Mouse (Mus musculus) layer of hippocampus, adult 2 months (tissue): ENCODE measurements around the gene Ptprs. TPM values are rescaled to one million over a fixed set of nuclear protein-coding genes. Genes with fewer than 3 reads are reported as not detected.

ENCODE experiments used
- DNase-seq, 2 experiments: peaks; one replicate each; pipeline ENCODE4 v3.0.0; 2022; ENCODE audit warnings: low spot score in 2 of 2
- H3K27ac ChIP-seq: fragments of 200-600 bp; 2 replicates; pipeline ENCODE4 v1.8.1; 2022
- H3K4me3 ChIP-seq: fragments of 200-600 bp; 2 replicates; pipeline ENCODE4 v1.8.1; 2022; ENCODE audit warnings: mild to moderate bottlenecking
- CTCF ChIP-seq: fragments of 200-600 bp; conservative IDR thresholded peaks from 2 replicates; pipeline ENCODE4 v1.8.1; 2022; ENCODE audit warnings: antibody characterized with exemption, mild to moderate bottlenecking, moderate library complexity
- total RNA-seq, 2 experiments: library from RNA; stranded (reverse); gene quantifications; 2 replicates each; pipeline ENCODE4 v1.2.3; 2021

Ptprs gene
- total RNA-seq, 2 experiments from 2014 or later, result 666 to 670 TPM

DNA sequence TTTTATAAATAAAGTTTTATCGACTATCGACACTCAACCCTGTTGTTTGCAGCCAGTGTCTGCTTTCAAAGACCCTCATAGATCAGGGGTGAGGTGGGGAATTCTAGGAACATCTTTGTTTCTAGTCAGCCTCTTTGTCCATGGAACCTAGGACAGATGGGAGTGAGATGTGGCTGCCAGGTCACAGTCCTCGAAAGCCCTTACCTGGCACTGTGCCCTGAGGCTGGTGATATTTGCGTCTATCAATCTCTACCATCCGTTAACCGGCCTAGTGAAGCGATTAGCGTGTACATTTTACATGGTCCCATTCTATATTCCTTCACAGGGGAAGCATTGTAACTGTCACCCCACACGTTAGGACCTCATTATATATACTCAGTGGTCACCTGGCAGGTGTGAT lies 9.6 kb upstream of the Ptprs start:
- Histone ChIP-seq H3K27ac (no peak overlapping the region), H3K4me3 (no peak overlapping the region)
- no peak for DNase-seq
- TF ChIP-seq CTCF, result no peak

DNA sequence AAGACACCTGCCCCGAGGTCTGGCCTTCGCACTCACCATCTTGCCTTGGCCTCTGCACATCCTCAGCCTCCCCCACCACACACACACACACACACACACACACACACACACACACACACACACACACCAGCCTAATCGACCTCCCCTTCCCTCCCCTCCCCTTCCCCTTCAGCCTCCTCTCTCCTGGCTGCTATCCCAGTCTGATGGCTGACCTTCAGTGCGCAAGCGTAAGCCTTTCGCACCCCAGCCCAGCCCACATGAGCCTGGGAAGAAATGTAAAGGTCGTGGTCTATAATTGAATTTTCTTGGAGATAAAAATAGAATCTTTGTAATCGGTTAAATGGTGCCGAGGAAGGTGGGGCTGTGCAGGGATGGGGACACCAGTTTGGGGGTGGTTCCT lies 8.8 kb upstream of the Ptprs start:
- Histone ChIP-seq H3K27ac (no peak overlapping the region), H3K4me3 (no peak overlapping the region)
- DNase-seq, result no peak
- TF ChIP-seq CTCF, result no peak

DNA sequence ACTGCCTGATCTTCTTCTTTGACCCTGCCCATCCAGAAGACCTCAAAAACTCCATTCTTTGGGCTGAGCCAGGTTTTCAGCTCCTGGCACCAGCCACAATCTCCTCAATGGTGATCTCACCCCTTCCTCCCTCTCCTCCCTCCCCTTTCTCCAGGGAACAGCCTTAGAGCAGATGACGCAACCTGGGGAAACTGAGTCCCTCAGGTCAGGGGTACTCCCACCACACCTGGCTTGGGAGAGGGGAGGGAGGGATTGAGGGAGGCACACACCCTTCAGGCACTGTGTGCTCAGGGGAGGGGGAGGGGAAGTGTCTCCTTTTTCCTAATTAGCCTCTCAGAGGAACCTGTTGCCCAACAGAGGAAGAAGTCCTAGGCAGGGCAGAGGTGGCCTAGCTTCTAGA lies 6.4 kb upstream of the Ptprs start:
- no peak for DNase-seq
- no peak overlapping the region for H3K27ac ChIP-seq
- TF ChIP-seq CTCF, result no peak

DNA sequence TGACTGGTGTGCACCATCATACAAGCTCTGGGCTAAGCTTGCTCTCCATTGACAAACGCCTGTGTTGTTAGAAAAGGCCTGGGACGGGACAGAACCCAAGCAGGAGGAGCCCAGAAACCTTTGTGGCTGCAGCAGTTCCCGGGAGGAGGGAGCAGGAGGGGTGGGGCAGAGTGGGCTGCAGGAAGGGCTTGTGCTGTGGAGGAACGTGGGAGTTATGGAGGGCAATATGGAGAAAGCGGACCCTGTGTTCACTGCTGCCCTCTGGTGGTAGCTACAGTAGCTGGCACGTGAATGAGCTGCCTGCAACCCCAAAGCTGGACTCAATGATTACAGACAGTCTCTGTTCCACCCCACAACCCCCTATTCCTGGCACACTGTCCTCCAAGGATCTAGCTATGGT lies 3.1 kb upstream of the Ptprs start:
- Histone ChIP-seq H3K27ac (no peak overlapping the region), H3K4me3 (no peak overlapping the region)
- peak; percentile 93 for TF ChIP-seq CTCF
- peak in 1 of 2 experiments; percentile 78 for DNase-seq

More for the DNA sequence above, 6.4 kb upstream of the Ptprs start:
- no peak overlapping the region for H3K4me3 ChIP-seq

DNA sequence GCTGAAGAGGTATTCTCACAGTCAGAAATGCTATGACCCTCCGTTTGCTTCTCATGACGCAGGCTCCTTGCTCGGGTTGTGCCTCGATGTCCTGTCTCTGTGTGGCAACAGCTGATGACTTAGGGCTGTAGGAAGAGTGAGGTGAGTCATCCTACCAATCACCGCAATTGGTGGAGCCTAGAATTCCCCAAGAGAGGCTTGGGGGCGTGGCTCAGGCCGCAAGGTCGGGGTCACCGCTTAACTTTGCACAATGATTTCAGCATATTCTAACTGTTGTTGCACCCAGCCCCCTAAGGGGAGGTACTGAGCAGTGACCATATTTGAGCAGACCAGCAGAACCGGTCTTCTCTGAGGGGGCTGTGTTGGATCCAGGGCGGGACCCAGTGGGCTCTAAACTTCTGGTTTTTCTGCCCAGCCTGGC lies 1.9 kb upstream of the Ptprs start:
- H3K27ac ChIP-seq, result no peak overlapping the region
- H3K4me3 ChIP-seq, result no peak overlapping the region
- DNase-seq, result no peak
- no peak for TF ChIP-seq CTCF

DNA sequence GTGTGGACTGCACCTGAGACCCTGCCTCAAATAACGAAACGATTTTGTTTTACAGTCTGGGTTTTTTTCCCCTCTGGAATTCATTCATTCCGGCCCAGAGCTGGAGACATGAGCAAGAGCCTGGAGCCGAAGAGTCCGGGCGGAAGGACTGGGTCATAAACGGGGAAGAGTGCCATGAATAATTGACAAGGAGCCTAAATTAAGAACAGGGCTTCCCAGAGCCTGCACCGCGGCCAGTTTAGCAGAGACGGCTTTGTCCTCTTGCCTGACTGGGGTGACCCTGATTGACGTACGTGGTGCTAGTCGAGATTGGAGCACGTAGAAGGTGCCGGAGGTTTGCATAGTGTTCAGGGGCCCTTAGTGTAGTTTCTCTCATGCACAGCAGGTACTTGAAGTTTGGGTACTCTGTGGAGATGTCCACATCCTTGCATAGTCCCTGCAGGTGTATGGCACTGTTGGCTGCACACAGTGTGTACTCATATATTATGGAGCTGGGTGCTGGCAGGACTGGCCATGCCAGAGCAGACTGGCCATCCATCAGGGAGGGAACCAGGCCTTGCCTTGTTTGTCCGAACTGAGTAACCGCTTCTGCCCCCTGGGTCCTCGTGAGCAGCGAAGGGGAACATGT lies 1.0 kb upstream of the Ptprs start:
- no peak overlapping the region for H3K27ac ChIP-seq
- no peak for TF ChIP-seq CTCF
- DNase-seq, result no peak
- H3K4me3 ChIP-seq, result no peak overlapping the region

DNA sequence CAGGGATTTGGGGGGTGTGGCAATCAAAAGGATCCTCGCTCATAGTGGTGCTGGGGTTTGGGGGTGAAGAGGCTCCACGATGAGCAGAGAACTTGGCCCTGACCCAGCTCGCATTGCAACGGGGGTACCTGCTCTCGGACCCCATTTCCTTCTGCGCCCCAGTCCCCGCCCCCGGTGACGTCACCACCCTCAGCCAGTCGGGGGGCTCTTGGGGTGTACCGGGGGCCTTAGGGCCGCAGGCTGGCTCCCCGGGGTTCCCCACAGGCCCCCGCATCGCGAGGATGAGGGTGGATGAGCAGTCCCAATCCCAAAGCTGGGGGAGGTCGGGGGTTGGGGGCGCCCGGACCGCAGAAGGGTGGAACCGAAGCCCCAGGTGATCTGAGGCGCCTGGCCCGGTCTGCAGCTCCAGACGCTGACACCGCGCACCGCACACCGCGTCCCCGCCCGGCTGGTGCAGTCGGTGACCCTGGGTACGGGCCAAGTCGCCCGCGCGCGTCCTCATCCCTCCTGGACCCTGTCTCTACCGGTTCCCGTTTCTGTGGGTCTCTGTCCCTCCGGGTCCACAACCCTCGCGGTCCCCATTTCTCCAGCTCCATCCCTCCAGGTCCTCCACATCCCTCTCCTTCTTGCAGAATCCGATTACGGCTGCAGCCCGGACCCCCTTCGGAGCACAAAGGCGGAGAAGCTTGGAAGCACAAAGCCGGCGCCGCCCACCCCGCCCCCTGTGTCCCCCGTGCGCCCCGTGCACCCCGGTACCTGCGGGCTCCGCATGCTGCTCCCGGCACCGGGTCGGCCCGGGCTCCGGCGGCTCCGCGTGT lies 490 bp downstream of the Ptprs start:
- DNase-seq, result peak in 1 of 2 experiments; percentile 70
- Histone ChIP-seq H3K4me3 (peak overlapping the region; percentile 87), H3K27ac (peak overlapping the region; percentile 95)
- no peak for TF ChIP-seq CTCF

DNA sequence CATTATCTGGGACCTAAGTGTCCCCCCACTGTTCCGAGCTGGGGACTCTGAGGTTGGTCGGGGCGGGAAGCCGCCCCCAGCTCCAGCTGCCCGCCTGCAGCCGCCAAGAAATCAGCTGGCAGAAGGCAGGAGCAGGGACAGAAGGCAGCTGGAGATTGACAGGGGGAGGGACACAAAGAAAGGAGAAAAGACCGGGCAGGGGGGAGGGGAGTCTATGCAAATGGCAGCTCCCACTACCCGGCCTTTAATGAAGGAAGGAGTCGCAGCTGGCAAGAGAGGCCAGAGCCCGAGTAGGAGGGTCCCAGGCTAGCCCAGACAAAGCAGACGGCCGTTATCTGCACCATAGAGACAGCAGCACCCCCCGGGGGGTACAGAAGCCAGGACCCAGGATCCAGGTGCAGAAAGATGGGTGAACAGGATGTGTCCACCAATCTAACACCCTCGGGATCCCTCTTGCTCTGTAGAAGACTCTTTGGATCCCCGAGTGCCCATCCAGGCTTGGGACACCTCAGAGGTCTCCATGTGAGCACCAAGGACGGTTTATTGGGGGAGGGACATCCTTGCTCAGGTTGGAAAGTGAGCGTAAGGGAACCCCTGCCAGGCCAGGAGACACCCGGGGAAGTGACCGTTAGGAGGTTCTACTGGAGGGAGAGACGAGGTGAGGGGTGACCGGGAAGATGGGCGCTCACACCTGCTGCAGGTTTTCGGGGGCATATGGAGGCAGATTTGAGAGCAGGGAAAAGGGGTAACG lies 1.3 kb downstream of the Ptprs start:
- Histone ChIP-seq H3K4me3 (peak overlapping the region; percentile 87), H3K27ac (peak overlapping the region; percentile 95)
- no peak for TF ChIP-seq CTCF
- peak; percentile 69 to 79 for DNase-seq

DNA sequence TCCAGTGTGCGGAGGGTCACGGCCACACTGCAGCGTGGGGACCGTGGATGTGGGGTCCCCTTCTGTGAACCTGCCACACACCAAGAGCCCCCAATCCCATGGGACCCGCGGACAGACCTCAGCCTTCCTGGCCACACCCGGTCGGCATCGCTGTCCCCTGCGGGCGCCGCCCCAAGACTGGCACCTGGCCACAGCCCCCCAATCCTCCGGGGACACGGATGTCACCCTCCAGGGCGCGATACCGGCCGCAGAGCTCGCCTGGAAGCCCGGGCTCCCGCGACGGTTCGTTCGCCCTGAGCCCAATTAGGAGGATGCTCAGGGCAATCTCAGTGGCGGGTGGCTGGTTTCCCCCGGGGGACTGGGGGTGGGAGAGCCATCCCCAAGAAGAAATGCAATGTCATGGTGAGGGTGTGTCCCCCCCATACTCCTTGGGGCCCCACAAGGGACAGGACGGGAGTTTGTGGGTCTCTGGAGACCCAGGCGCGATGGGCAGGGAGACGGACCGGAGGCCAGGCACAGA lies 1.9 kb downstream of the Ptprs start:
- no peak for DNase-seq
- no peak for TF ChIP-seq CTCF
- Histone ChIP-seq H3K27ac (peak overlapping the region; percentile 95), H3K4me3 (peak overlapping the region; percentile 87)

DNA sequence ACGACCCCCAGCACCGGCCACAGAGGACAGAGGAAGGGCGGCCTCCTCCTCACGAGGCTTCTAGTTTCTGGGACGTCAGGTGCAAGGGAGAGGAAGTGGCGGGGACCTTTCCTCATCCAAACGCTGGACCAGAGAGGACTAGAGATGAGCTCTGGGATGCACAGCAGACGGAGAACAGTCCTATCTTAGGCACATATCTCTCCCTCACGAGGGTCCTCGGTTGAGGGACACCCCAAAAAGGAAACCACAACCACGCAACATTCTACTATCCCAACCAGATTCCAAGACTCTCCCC lies 2.7 kb downstream of the Ptprs start:
- Histone ChIP-seq H3K4me3 (peak overlapping the region; percentile 87), H3K27ac (peak overlapping the region; percentile 95)
- no peak for TF ChIP-seq CTCF
- DNase-seq, result no peak

DNA sequence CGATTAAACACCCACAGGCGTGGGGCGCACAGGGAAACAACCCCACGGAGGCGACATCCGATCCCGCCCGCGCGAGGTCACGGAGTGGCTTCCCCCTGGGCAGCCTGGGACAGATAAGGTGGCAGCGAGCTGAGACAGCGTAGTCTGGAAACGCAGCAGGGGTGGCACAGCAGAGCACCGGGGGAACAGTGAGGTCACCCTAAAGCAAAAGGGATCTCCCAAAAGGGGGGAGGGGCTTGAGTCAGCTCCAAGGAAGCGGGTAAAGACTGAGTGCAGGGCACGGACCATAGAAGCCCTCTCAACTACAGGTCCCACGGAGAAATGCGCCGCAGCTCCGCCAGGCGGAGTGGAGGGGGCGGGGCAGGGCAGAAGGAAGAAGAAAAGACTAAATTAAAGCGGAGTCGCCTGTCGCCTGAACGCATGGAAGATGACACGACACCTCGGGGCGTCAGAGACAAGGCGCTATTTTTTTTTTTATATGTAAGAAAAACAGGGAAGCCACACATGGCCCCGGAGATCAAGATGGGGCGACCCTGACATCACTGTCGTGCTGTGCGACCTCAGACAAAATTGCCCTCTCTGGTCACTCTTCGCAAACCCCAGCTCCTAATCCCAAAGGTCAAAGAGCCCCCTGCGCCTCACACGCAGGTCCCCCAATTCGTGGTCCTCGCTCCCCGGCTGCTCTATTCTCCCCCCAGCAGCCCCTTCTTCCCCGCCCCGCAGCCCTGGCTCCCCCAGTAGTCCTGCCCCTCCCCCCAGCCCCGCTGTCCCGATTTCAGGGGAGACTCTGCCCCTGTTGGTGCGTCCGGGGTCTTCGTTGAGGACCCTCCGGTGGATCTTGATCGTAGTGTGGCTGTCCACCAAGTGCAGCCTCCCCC lies 3.3 kb downstream of the Ptprs start:
- DNase-seq, result peak in 1 of 2 experiments; percentile 55
- TF ChIP-seq CTCF, result peak; percentile 69
- Histone ChIP-seq H3K4me3 (peak overlapping the region; percentile 87), H3K27ac (peak overlapping the region; percentile 95)

DNA sequence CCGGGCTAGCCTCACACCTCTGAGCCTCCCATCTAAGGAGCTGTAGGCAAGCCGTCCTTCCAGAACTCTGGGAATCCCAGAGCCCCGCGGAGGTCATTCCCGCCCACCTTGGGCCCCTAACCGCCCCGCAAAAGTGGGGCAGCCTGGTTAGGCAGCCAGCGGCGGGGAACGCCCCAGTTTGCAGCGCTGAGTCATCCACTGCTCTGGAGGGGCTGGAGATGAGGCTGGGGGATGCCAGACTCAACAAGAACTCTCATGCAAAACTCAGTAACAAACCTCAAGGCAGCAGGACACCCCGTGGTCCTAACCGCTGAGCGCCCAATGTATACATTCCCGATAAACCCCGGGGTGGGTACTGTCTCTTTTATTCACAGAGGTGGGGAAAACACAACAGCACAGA lies 4.2 kb downstream of the Ptprs start:
- H3K27ac ChIP-seq, result peak overlapping the region; percentile 95
- peak overlapping the region; percentile 87 for H3K4me3 ChIP-seq
- no peak for DNase-seq
- no peak for TF ChIP-seq CTCF
